Mouse (Mus musculus) liver, postnatal 0 days (tissue): ENCODE measurements at regions not wholly inside any gene's neighbourhood (a gene's known extent, or its start where the extent isn't known, plus 50 kb on each side); places are given as distances from the start of the nearest gene placed in this dataset.

Experiments used
- ATAC-seq: fragments of 200-750 bp; cut with Nextera tagmentation; 2 replicates; pipeline ENCODE4 v1.8.0; 2017; ENCODE audit warnings: mild to moderate bottlenecking, moderate library complexity
- DNase-seq: peaks from one replicate; pipeline ENCODE4 v3.0.0-alpha.2; 2016
- H3K27ac ChIP-seq: fragments of 300-500 bp; sonication (generic); 2 replicates; pipeline ENCODE4 v1.5.1; 2014; ENCODE audit warnings: antibody characterized with exemption, moderate library complexity, mild to moderate bottlenecking, low read depth
- H3K27me3 ChIP-seq: fragments of 300-500 bp; sonication (generic); 2 replicates; pipeline ENCODE4 v1.6.1; 2014; ENCODE audit warnings: low read length, control low read depth, mixed read lengths; ENCODE audit not compliant: insufficient read depth
- H3K36me3 ChIP-seq: fragments of 300-500 bp; sonication (generic); replicated peaks from 2 replicates; pipeline ENCODE4 v1.6.1; 2014; ENCODE audit warnings: mild to moderate bottlenecking, control low read depth, low read length, moderate library complexity, mixed read lengths; ENCODE audit not compliant: insufficient read depth
- H3K4me1 ChIP-seq: fragments of 300-500 bp; sonication (generic); 2 replicates; pipeline ENCODE4 v1.6.1; 2014; ENCODE audit warnings: antibody characterized with exemption, mild to moderate bottlenecking, control low read depth; ENCODE audit not compliant: insufficient read depth
- H3K4me2 ChIP-seq: fragments of 300-500 bp; sonication (generic); 2 replicates; pipeline ENCODE4 v1.6.1; 2014; ENCODE audit warnings: low read depth, mild to moderate bottlenecking, low read length, moderate library complexity, mixed read lengths
- H3K4me3 ChIP-seq: fragments of 300-500 bp; sonication (generic); 2 replicates; pipeline ENCODE4 v1.5.1; 2014; ENCODE audit warnings: low read depth, low read length
- H3K9ac ChIP-seq: fragments of 300-500 bp; sonication (generic); replicated peaks from 2 replicates; pipeline ENCODE4 v1.6.1; 2014; ENCODE audit warnings: mild to moderate bottlenecking, moderate library complexity
- H3K9me3 ChIP-seq: fragments of 300-500 bp; sonication (generic); 2 replicates; pipeline ENCODE4 v1.6.1; 2016; ENCODE audit warnings: mild to moderate bottlenecking, control low read depth, low read length, mixed read lengths
- CTCF ChIP-seq: sonication (generic); IDR thresholded peaks from 2 replicates; pipeline ENCODE4 v1.5.1; 2016; ENCODE audit warnings: antibody characterized with exemption, low read depth
- EP300 ChIP-seq: IDR thresholded peaks from 2 replicates; pipeline ENCODE4 v1.6.1; 2016; ENCODE audit warnings: antibody characterized with exemption, low read depth, mild to moderate bottlenecking
- WGBS: fragments of 180-500 bp; shearing (Covaris S2); extraction: QIAGEN DNeasy Blood & Tissue Kit; methylation state at CpG from one replicate; pipeline ENCODE4 v1.1.7; 2014; ENCODE audit not compliant: insufficient replicate concordance; 5-methylcytosine and 5-hydroxymethylcytosine counted together

DNA sequence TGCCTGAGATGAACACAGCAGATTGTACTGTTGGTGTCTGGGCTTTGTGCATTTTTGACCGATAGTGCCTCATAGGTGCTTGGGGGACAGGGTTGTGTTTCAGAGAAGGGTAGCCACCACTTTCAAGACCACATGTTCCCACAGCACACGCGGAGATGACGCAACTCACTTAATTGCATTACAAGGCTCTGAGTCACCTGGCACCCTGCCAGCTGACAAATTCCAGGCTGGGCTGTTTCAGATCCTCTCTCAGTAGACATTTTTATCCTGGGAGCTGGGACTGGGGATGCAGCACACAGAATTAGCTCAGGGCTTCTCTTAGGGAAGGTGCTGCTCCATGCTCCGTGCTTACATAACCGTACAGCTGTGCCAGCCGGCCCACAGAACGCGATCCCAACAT, 83.1 kb upstream of the Nap1l1 start:
- DNase-seq (peak; percentile 68), ATAC-seq (peak; percentile 34; the same call in 1 of the 2 replicates)
- Histone ChIP-seq H3K4me2 (no peak overlapping the region), H3K4me1 (peaks cover 4% of the 10 kb centered on the region), H3K27ac (no peak overlapping the region), H3K27me3 (no peaks in the 10 kb centered on the region), H3K36me3 (no peaks in the 10 kb centered on the region), H3K4me3 (no peak overlapping the region), H3K9me3 (no peaks in the 10 kb centered on the region), H3K9ac (no peak overlapping the region)
- WGBS = 53% methylated on average over 9 of the region's 9 CpGs
- TF ChIP-seq CTCF (no peak), EP300 (0 out of 2 replicates have a peak, but pooled peaks have one; percentile 16)

DNA sequence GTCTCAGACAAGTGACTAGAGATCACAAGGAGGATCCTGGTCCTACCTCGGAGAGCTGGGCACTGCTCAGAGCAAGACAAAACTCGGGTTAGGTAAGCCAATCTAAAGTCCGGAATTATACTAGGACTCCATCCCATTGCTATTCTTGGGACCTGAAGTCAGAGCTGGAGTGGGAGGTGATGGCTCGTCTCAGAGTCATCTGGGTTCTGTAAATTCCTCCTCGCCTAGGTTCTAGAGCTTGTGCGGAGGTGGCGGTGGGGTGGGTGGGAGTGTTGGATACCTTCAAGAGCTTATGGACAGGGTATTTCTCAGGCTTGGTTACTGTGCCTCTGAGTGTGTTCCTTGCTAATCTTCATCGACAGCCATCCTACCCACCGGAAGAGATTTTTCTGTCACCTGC, 78.6 kb upstream of the Nap1l1 start:
- no peaks in the 10 kb centered on the region for H3K36me3 ChIP-seq
- no peak overlapping the region for H3K4me2 ChIP-seq
- ATAC-seq (no peak), DNase-seq (no peak)
- peaks cover 4% of the 10 kb centered on the region; the same call in 1 of the 2 replicates for H3K4me1 ChIP-seq
- no peak overlapping the region for H3K27ac ChIP-seq
- 85% methylated on average over 9 of the region's 9 CpGs for WGBS
- no peak overlapping the region for H3K9ac ChIP-seq
- no peaks in the 10 kb centered on the region for H3K9me3 ChIP-seq
- H3K27me3 ChIP-seq = no peaks in the 10 kb centered on the region
- no peak overlapping the region for H3K4me3 ChIP-seq
- TF ChIP-seq CTCF = no peak
- no peak for TF ChIP-seq EP300

- WGBS = 60% methylated on average over 6 of the region's 6 CpGs
- H3K27me3 ChIP-seq = no peaks in the 10 kb centered on the region
- no peaks in the 10 kb centered on the region for H3K9me3 ChIP-seq
- no peaks in the 10 kb centered on the region for H3K4me1 ChIP-seq
- peak; percentile 99 for ATAC-seq
- H3K4me2 ChIP-seq = no peak overlapping the region
- H3K36me3 ChIP-seq = no peaks in the 10 kb centered on the region
- peak; percentile 43 for DNase-seq
- H3K4me3 ChIP-seq = no peak overlapping the region
- no peak overlapping the region for H3K9ac ChIP-seq
- no peak for TF ChIP-seq CTCF
- TF ChIP-seq EP300 = peak; percentile 57; the same call in 1 of the 2 replicates
- H3K27ac ChIP-seq = peak overlapping the region; percentile 84
Observed at GRCm38 (mm10) chr10:111405071-111405470, 68.0 kb upstream of the Nap1l1 start.

- ATAC-seq = no peak
- no peak for DNase-seq
- Histone ChIP-seq H3K27me3 (no peaks in the 10 kb centered on the region), H3K4me1 (no peaks in the 10 kb centered on the region), H3K36me3 (no peaks in the 10 kb centered on the region), H3K9ac (no peak overlapping the region), H3K4me2 (no peak overlapping the region), H3K4me3 (no peak overlapping the region), H3K27ac (no peak overlapping the region), H3K9me3 (no peaks in the 10 kb centered on the region)
- WGBS = 81% methylated on average over 3 of the region's 3 CpGs
- TF ChIP-seq EP300 = no peak
- TF ChIP-seq CTCF = no peak
Observed at GRCm38 (mm10) chr10:111408887-111409286, 64.1 kb upstream of the Nap1l1 start.

DNA sequence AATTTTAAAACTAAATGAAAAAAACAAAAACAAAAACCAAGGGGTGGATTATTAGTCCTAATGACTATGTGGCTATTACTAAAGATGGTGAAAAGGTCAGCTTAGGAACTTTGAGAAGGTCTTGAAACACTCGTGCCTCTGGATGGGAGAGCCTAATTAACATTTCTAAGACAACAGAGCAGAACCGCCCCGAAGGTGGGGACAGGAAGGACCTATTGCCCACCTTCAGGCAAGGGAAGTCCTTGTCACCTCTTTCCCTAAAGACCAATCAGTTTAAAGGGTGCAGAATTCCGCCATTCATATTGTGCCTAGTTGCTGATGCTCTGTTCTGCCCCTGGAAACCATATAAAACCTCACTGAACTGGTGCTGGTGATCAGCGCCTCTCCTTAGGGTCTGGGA, 63.5 kb upstream of the Nap1l1 start:
- Histone ChIP-seq H3K9ac (no peak overlapping the region), H3K36me3 (no peaks in the 10 kb centered on the region), H3K4me3 (no peak overlapping the region), H3K27me3 (no peaks in the 10 kb centered on the region), H3K4me1 (no peaks in the 10 kb centered on the region), H3K9me3 (no peaks in the 10 kb centered on the region), H3K27ac (no peak overlapping the region), H3K4me2 (no peak overlapping the region)
- DNase-seq (no peak), ATAC-seq (no peak)
- no peak for TF ChIP-seq CTCF
- no peak for TF ChIP-seq EP300
- WGBS = 74% methylated on average over 5 of the region's 5 CpGs

DNA sequence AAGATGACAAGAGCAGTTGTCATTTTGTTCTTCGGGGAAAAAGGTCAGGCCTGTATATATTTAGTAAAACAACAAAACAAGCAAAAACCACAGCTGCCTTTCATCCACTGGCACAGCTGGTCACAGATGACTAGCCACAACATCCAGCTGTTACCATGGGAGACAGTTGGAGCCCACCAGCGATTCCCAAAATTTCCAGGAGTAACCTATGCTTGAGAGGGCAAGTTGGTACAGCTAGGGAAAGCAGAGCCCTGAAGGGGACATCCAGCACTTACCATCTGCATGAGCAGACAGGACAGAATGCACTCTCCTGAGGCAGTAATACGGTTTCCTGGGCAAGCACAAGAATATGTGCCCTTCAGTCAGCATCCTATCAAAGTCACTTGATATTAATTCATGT, 62.9 kb upstream of the Nap1l1 start:
- TF ChIP-seq EP300 (no peak), CTCF (no peak)
- ATAC-seq = no peak
- H3K4me2 ChIP-seq = no peak overlapping the region
- 70% methylated on average over 3 of the region's 3 CpGs for WGBS
- H3K4me1 ChIP-seq = no peaks in the 10 kb centered on the region
- no peak overlapping the region for H3K4me3 ChIP-seq
- H3K27ac ChIP-seq = no peak overlapping the region
- no peaks in the 10 kb centered on the region for H3K36me3 ChIP-seq
- no peaks in the 10 kb centered on the region for H3K27me3 ChIP-seq
- no peak overlapping the region for H3K9ac ChIP-seq
- no peaks in the 10 kb centered on the region for H3K9me3 ChIP-seq
- DNase-seq = no peak

DNA sequence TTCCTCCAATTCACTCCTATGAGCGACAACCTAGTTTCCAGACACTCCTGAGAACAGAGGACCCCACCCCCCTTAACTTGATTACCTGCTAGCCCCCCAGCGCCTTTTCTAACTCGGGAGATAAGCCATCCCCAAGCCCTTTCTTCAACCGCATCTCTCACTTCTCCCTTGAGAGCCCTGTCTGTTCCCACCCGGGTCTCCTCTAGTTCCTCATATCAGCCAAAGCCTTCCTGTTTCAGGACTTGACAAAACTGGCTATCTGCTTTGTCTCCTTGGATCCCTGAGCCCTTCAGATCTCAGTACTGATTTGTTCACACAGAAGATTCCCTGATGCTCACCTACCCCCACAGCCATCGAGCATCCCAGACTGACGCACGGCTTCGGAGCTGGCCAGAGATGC, 61.5 kb upstream of the Nap1l1 start:
- H3K9me3 ChIP-seq = no peaks in the 10 kb centered on the region
- no peak overlapping the region for H3K9ac ChIP-seq
- H3K27ac ChIP-seq = no peak overlapping the region
- H3K4me1 ChIP-seq = no peaks in the 10 kb centered on the region
- WGBS = 60% methylated on average over 9 of the region's 9 CpGs
- TF ChIP-seq CTCF (no peak), EP300 (no peak)
- no peaks in the 10 kb centered on the region for H3K27me3 ChIP-seq
- no peak overlapping the region for H3K4me2 ChIP-seq
- DNase-seq = no peak
- no peaks in the 10 kb centered on the region for H3K36me3 ChIP-seq
- ATAC-seq = no peak
- no peak overlapping the region for H3K4me3 ChIP-seq
